Mouse (Mus musculus) lung, embryonic 14.5 days (tissue): ENCODE data around the gene Lrrc38. TPM values are rescaled to one million over a fixed set of nuclear protein-coding genes. Genes with fewer than 3 reads are reported as not detected.

Source experiments
- ATAC-seq: fragments of 200-750 bp; cut with Nextera tagmentation; 2 replicates; pipeline ENCODE4 v1.8.0; 2017; ENCODE audit warnings: mild to moderate bottlenecking, moderate TSS enrichment, moderate library complexity; ENCODE audit not compliant: insufficient read depth
- DNase-seq: peaks from one replicate; pipeline ENCODE4 v3.0.0-alpha.2; 2015
- H3K27ac ChIP-seq: fragments of 300-500 bp; sonication (generic); 2 replicates; pipeline ENCODE4 v1.5.1; 2014; ENCODE audit warnings: low read depth, mild to moderate bottlenecking, moderate library complexity
- H3K27me3 ChIP-seq: fragments of 300-500 bp; sonication (generic); 2 replicates; pipeline ENCODE4 v1.6.1; 2014; ENCODE audit warnings: low read length, control low read depth; ENCODE audit not compliant: insufficient read depth
- H3K36me3 ChIP-seq: fragments of 300-500 bp; sonication (generic); 2 replicates; pipeline ENCODE4 v1.6.1; 2014; ENCODE audit warnings: control low read depth; ENCODE audit not compliant: insufficient read depth
- H3K4me1 ChIP-seq: fragments of 300-500 bp; sonication (generic); 2 replicates; pipeline ENCODE4 v1.6.1; 2014; ENCODE audit warnings: antibody characterized with exemption, control low read depth; ENCODE audit not compliant: insufficient read depth
- H3K4me2 ChIP-seq: fragments of 300-500 bp; sonication (generic); 2 replicates; pipeline ENCODE4 v1.6.1; 2014; ENCODE audit warnings: mild to moderate bottlenecking
- H3K4me3 ChIP-seq: fragments of 300-500 bp; sonication (generic); 2 replicates; pipeline ENCODE4 v1.5.1; 2014; ENCODE audit warnings: low read depth, low read length
- H3K9ac ChIP-seq: fragments of 300-500 bp; sonication (generic); 2 replicates; pipeline ENCODE4 v1.6.1; 2014
- H3K9me3 ChIP-seq: fragments of 300-500 bp; sonication (generic); 2 replicates; pipeline ENCODE4 v1.6.1; 2016; ENCODE audit warnings: low read depth, low read length, control low read depth
- CTCF ChIP-seq: IDR thresholded peaks from 2 replicates; pipeline ENCODE4 v1.5.1; 2016; ENCODE audit warnings: antibody characterized with exemption, low read depth
- WGBS: fragments of 180-500 bp; shearing (Covaris S2); extraction: QIAGEN DNeasy Blood & Tissue Kit; methylation state at CpG from one replicate; pipeline ENCODE4 v1.1.7; 2014; 5-methylcytosine and 5-hydroxymethylcytosine counted together
- polyA plus RNA-seq: library from polyadenylated mRNA; unstranded; fragments of >200 nt; fragmentation: Nextera tagmentation; extraction: Ambion mirVana; gene quantifications from 2 replicates; pipeline ENCODE4 v1.2.1, GENCODE M21; 2014

Lrrc38 gene
- 0.11 TPM in 1 of 2 replicates, not detected in the other for polyA plus RNA-seq

DNA sequence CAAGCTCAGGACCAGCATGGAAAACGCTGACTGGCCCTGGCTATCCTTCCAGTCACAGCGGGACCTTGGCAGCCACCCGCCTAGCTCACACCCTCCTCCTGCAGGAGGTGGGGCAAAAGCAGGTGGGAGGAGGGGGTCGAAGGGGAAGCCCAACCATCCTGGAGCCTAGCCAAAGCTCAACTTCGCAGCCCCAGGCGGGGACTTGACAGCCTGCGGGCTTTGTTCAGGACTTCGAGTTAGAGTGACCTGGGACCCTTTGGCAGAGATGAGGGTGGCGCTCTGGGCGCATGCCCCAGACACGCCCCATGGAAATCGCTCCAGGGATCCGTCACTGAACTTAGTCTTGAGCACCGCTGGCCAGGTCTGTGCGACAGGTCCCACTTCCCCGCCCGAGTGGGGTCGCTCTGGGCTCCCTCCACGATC is at the start of gene Lrrc38:
Gene Lrrc38 (plus strand): TSS at position 274 of the 423 bp plus-strand sequence.
- ATAC-seq, result peak; percentile 63
- Histone ChIP-seq H3K4me3 (peak within 1 kb of the TSS; percentile 41), H3K36me3 (no peaks in the 10 kb centered on the region), H3K27ac (no peak within 1 kb of the TSS), H3K9ac (peak within 1 kb of the TSS; percentile 16; the same call in 1 of the 2 replicates), H3K4me2 (peak within 1 kb of the TSS; percentile 75), H3K9me3 (no peaks in the 10 kb centered on the region), H3K27me3 (peaks cover 48% of the 10 kb centered on the region), H3K4me1 (no peaks in the 10 kb centered on the region)
- peak; percentile 53 for DNase-seq
- TF ChIP-seq CTCF, result no peak
- 0% methylated on average over 19 of the region's 19 CpGs for WGBS

- H3K27ac ChIP-seq, result no peak overlapping the region
- WGBS, result 8% methylated on average over 12 of the region's 12 CpGs
These were observed 49.4 kb upstream of the Lrrc38 start for GRCm38 (mm10) chr4:143300113-143300688.

GRCm38 (mm10) chr4:143301042-143301441 is 48.5 kb upstream of the Lrrc38 start:
- Histone ChIP-seq H3K4me2 (peak overlapping the region; percentile 70), H3K4me1 (0 out of 2 replicates have a peak, but pooled peaks cover 7% of the 10 kb centered on the region), H3K9ac (no peak overlapping the region), H3K27ac (peak overlapping the region; percentile 38; the same call in 1 of the 2 replicates), H3K36me3 (no peaks in the 10 kb centered on the region), H3K9me3 (no peaks in the 10 kb centered on the region), H3K27me3 (no peaks in the 10 kb centered on the region), H3K4me3 (no peak overlapping the region)
- no peak for TF ChIP-seq CTCF
- DNase-seq (no peak), ATAC-seq (no peak)
- 44% methylated on average over 5 of the region's 5 CpGs for WGBS

More at GRCm38 (mm10) chr4:143300113-143300688, 49.4 kb upstream of the Lrrc38 start:
- Histone ChIP-seq H3K27me3 (no peaks in the 10 kb centered on the region), H3K36me3 (no peaks in the 10 kb centered on the region), H3K4me1 (0 out of 2 replicates have a peak, but pooled peaks cover 7% of the 10 kb centered on the region), H3K4me2 (peak overlapping the region; percentile 70), H3K9me3 (no peaks in the 10 kb centered on the region), H3K9ac (peak overlapping the region; percentile 54), H3K4me3 (peak overlapping the region; percentile 43)
- peak; percentile 60 for DNase-seq
- ATAC-seq, result no peak
- no peak for TF ChIP-seq CTCF

DNA sequence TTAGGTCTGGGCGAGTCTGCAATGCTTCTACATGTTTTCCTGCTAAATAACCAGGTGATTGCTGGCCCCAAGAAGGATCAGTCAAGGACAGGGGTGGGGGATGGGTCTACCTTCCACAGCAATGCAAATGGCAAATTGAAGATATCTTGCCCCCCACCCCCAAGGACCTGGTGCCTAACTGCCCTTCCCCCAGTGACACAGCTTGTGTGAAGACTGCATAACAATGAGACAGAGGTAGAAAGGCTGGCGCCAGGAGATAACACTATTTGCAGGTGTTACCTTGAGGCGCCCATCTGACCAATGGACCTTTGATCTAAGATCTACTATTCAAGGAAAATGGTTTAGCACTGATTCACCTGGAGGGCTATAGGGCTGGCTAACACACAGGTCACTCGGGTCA is 47.7 kb upstream of the Lrrc38 start:
- Histone ChIP-seq H3K36me3 (no peaks in the 10 kb centered on the region), H3K27ac (no peak overlapping the region), H3K4me2 (no peak overlapping the region), H3K27me3 (no peaks in the 10 kb centered on the region), H3K9ac (no peak overlapping the region), H3K9me3 (no peaks in the 10 kb centered on the region), H3K4me1 (0 out of 2 replicates have a peak, but pooled peaks cover 7% of the 10 kb centered on the region), H3K4me3 (no peak overlapping the region)
- DNase-seq, result no peak
- TF ChIP-seq CTCF, result no peak
- WGBS, result 52% methylated on average over 4 of the region's 4 CpGs
- no peak for ATAC-seq

- DNase-seq, result no peak
- H3K4me1 ChIP-seq, result 0 out of 2 replicates have a peak, but pooled peaks cover 3% of the 10 kb centered on the region
- H3K27ac ChIP-seq, result no peak overlapping the region
- no peaks in the 10 kb centered on the region for H3K27me3 ChIP-seq
- ATAC-seq, result no peak
- H3K4me2 ChIP-seq, result no peak overlapping the region
- H3K36me3 ChIP-seq, result no peaks in the 10 kb centered on the region
- no peak overlapping the region for H3K4me3 ChIP-seq
- 37% methylated on average over 11 of the region's 11 CpGs for WGBS
- TF ChIP-seq CTCF, result no peak
- H3K9me3 ChIP-seq, result no peaks in the 10 kb centered on the region
- H3K9ac ChIP-seq, result no peak overlapping the region
These were observed 47.2 kb upstream of the Lrrc38 start for GRCm38 (mm10) chr4:143302279-143302890.

GRCm38 (mm10) chr4:143305031-143305430 is 44.5 kb upstream of the Lrrc38 start:
- no peak for TF ChIP-seq CTCF
- H3K27ac ChIP-seq, result no peak overlapping the region

More at GRCm38 (mm10) chr4:143305031-143305430, 44.5 kb upstream of the Lrrc38 start:
- 91% methylated on average over 4 of the region's 4 CpGs for WGBS
- no peak for DNase-seq
- no peaks in the 10 kb centered on the region for H3K4me1 ChIP-seq
- H3K4me2 ChIP-seq, result no peak overlapping the region
- no peak overlapping the region for H3K4me3 ChIP-seq
- H3K36me3 ChIP-seq, result no peaks in the 10 kb centered on the region
- H3K9ac ChIP-seq, result no peak overlapping the region
- ATAC-seq, result no peak
- no peaks in the 10 kb centered on the region for H3K9me3 ChIP-seq
- no peaks in the 10 kb centered on the region for H3K27me3 ChIP-seq
